Mouse (Mus musculus) lung, adult 2 months (tissue): ENCODE measurements around the gene Ankdd1b.

Source experiments
- CTCF ChIP-seq: fragments of 200-500 bp; IDR thresholded peaks from 2 replicates; pipeline ENCODE4 v1.5.1; 2011; ENCODE audit warnings: mild to moderate bottlenecking, low read length, control low read depth; ENCODE audit not compliant: insufficient read depth
- POLR2A ChIP-seq: fragments of 200-500 bp; IDR thresholded peaks from 2 replicates; pipeline ENCODE4 v1.6.1; 2011; ENCODE audit warnings: low read depth, mild to moderate bottlenecking, control low read depth, low read length, borderline replicate concordance; ENCODE audit errors: extremely low read depth

DNA sequence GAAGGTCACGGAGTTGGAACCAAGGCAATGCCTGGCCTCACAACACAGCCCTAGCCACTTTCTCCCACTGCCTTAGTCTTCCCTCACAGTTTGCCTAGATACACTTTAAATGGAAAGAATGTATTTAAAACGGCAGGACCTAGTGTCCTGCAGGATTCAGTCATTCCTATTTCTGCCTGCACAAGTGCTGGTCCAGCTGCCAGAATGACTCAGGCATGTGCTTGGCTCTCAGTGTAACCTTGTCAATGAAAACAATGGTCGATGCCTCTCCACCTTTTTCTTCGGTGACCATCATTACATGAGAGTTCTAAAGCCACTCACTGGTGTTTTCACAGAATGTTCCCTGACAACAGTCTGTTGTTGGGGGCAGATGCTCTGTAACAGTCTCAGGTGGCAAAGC lies 52.5 kb downstream of the Ankdd1b start:
- TF ChIP-seq POLR2A (no peak), CTCF (no peak)
